Mouse (Mus musculus) midbrain, embryonic 10.5 days (tissue): ENCODE measurements at regions not wholly inside any gene's neighbourhood (a gene's known extent, or its start where the extent isn't known, plus 50 kb on each side); places are given as distances from the start of the nearest gene placed in this dataset.

Source experiments
- DNase-seq: peaks from one replicate; pipeline ENCODE4 v3.0.0-alpha.2; 2017; ENCODE audit warnings: low spot score
- H3K27ac ChIP-seq: fragments of 300-500 bp; sonication (generic); replicated peaks from 2 replicates; pipeline ENCODE4 v1.5.1; 2016; ENCODE audit warnings: mild to moderate bottlenecking
- H3K27me3 ChIP-seq: fragments of 300-500 bp; sonication (generic); 2 replicates; pipeline ENCODE4 v1.6.1; 2016; ENCODE audit warnings: low read depth, mild to moderate bottlenecking; ENCODE audit not compliant: poor library complexity, severe bottlenecking
- H3K36me3 ChIP-seq: fragments of 300-500 bp; sonication (generic); 2 replicates; pipeline ENCODE4 v1.6.1; 2016; ENCODE audit warnings: mild to moderate bottlenecking, moderate library complexity
- H3K4me1 ChIP-seq: fragments of 300-500 bp; sonication (generic); 2 replicates; pipeline ENCODE4 v1.6.1; 2016
- H3K4me3 ChIP-seq: fragments of 300-500 bp; sonication (generic); 2 replicates; pipeline ENCODE4 v1.5.1; 2016; ENCODE audit warnings: mild to moderate bottlenecking, moderate library complexity
- H3K9me3 ChIP-seq: fragments of 300-500 bp; sonication (generic); replicated peaks from 2 replicates; pipeline ENCODE4 v1.6.1; 2016; ENCODE audit warnings: mild to moderate bottlenecking
- WGBS: fragments of 180-500 bp; shearing (Covaris S2); methylation state at CpG from one replicate; pipeline ENCODE4 v1.1.7; 2016; 5-methylcytosine and 5-hydroxymethylcytosine counted together

DNA sequence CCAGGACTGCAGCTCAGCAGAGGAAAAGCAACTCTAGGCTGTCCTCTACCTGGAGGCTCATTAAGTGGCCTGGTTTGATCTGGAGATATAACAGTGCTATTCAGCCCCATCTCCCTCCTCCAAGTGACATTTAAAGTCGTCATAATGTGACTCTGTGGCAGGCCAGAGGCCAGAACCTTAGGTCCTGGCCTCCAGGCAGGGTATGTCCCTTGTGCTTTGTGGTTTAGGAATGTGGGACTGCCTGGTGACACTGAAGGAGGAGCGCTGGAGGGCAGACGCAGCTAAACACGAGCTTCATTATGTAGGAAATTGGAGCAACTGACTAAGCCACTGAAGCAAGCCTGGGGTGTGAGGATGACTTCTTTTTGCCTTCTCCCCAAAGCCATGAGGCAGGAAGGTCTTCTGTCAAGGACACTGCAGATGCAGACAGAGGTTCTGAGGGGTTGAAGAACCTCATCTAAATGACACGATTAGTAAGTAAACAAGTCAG, 290.9 kb upstream of the Id2 start:
- H3K36me3 ChIP-seq = no peaks in the 10 kb centered on the region
- no peak for DNase-seq
- 60% methylated on average over 5 of the region's 5 CpGs for WGBS
- H3K27ac ChIP-seq = no peak overlapping the region; the same call in 1 of the 2 replicates
- H3K9me3 ChIP-seq = no peaks in the 10 kb centered on the region
- no peaks in the 10 kb centered on the region for H3K4me1 ChIP-seq
- H3K27me3 ChIP-seq = no peaks in the 10 kb centered on the region
- H3K4me3 ChIP-seq = no peak overlapping the region

DNA sequence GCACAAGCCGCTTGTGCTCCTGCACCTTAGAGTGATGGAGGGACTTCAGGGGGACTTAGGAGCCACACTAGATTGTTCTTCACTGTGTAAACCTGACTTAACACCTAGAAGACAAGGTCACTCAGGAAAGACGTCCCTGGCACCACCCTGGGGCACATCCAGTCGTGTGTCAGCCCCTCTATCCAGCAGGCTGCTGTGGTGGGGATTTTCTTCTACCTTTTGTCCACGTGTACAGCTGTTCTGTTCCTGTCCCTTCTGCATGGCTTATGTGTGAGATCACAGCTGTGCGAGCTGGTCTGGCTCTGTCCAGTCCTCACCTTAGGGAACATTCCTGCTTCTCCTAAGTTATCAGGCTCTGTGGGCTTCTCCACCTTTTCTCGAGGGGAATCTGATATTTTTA, 286.0 kb upstream of the Id2 start:
- DNase-seq = no peak
- Histone ChIP-seq H3K4me3 (no peak overlapping the region), H3K27me3 (no peaks in the 10 kb centered on the region), H3K27ac (no peak overlapping the region), H3K9me3 (no peaks in the 10 kb centered on the region), H3K4me1 (no peaks in the 10 kb centered on the region), H3K36me3 (no peaks in the 10 kb centered on the region)
- 82% methylated on average over 6 of the region's 6 CpGs for WGBS

DNA sequence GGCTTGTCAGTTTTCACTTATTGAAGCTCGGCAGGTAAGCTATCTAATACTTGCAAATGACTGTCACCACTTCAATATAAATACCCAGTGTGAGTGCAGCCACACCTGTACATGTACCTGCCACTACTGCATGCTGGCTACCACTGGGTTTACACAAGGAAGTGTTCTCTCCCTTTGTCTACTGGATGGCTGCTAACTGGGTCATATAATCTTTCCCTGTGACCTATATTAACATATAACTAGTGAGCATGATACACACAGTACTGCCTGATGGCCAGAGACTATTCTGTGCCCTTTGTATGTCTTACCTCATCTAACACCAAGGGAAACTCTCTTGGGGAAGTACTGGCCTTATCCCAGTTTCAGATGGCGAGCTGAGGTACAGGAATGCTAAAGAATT, 285.5 kb upstream of the Id2 start:
- Histone ChIP-seq H3K4me1 (no peaks in the 10 kb centered on the region), H3K4me3 (no peak overlapping the region), H3K36me3 (no peaks in the 10 kb centered on the region), H3K27me3 (no peaks in the 10 kb centered on the region), H3K9me3 (no peaks in the 10 kb centered on the region), H3K27ac (no peak overlapping the region)
- WGBS = 92% methylated on average over 2 of the region's 2 CpGs
- no peak for DNase-seq

DNA sequence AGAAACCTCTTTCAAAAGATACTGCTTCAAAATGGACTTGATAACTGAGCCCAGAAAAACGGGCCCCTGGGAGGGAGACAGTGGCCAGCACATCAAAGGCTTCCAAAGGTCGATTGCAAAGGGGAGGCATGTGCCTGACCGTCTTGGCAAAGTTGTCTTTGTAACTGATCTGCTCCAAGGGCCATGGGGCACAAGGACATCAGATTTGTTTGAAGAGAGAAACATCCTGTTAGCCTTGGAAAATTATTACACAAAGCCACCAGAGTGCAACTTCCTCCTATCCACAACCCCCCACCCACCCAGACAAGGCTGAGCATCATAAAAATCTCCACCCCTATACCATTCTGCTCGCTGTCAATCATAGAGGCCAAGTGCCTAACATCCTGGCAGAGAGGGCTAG, 284.7 kb upstream of the Id2 start:
- H3K27me3 ChIP-seq = no peaks in the 10 kb centered on the region
- no peak for DNase-seq
- no peaks in the 10 kb centered on the region for H3K4me1 ChIP-seq
- no peaks in the 10 kb centered on the region for H3K9me3 ChIP-seq
- H3K4me3 ChIP-seq = no peak overlapping the region
- no peaks in the 10 kb centered on the region for H3K36me3 ChIP-seq
- WGBS = 65% methylated on average over 4 of the region's 4 CpGs
- H3K27ac ChIP-seq = no peak overlapping the region

DNA sequence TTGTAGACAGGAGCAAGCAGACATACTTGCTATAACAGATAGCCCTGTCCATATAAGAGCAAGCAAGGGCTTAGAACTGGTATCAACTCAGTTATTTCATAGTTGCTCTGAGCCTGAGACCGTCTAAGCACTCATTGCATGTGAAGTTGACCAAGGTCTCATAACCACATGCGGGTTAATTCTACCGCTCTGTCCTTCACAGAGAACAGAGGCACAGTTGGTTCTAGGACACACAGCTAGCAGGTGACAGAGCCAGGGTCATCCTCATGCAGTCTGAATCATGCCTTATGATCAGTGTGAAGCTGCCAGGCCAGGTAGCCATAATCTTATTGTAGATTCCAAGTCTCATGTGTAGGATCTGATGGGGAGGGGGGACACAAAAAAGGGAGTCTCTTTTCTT, 283.1 kb upstream of the Id2 start:
- peaks cover 5% of the 10 kb centered on the region for H3K4me1 ChIP-seq
- no peak overlapping the region for H3K27ac ChIP-seq
- WGBS = 92% methylated on average over 3 of the region's 3 CpGs
- no peak for DNase-seq
- no peaks in the 10 kb centered on the region for H3K9me3 ChIP-seq
- H3K4me3 ChIP-seq = no peak overlapping the region
- no peaks in the 10 kb centered on the region for H3K36me3 ChIP-seq
- H3K27me3 ChIP-seq = no peaks in the 10 kb centered on the region

DNA sequence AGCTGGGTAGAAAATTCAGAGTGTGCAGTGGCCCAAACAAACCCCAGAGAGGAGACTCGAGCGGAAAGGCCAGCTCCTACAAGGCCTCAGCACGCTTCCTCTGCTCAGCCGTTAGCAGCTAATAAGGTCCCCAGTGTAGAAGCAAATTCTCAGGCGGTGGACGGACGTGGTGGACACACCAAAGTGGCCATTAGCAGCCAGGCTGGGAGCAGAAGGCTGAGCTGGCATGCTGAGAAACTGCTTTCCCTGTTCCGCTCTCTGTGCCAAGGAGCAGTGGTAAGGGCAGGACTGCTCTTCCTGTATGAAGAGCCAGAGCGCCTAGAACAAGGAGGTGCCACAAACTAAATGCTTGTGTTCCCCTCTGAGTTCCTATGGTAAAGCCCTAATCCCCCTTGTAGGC, 282.1 kb upstream of the Id2 start:
- H3K36me3 ChIP-seq = no peaks in the 10 kb centered on the region
- DNase-seq = no peak

DNA sequence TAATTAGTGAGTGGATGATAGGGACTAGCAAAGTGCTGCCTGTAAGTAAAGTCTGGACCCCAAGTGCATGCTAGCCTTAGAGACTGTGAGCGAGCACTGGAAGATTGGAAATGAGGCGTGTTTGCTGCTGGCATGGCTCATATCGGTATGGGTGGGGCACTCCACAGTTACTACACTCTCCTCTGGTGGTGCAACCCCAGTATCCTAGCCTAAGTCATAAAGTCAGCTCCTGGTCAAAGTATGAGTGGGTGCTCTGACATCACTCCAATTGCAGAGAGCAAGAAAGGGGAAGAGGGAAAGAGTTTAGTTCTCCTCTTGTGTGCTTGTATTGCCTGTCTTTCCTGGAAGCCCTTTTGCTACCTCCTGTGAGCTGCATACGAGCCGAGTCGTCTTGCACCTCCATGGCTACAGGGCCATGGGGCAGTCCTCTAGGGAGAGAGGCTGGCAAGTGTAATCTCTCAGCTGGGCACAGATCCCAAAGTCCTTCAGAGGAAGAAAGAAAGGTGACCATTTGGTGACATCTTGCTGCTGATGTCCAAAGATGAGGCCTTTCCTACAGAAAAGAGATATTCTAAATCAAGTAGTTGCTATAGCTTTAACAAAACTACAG, 281.2 kb upstream of the Id2 start:
- H3K36me3 ChIP-seq = no peaks in the 10 kb centered on the region
- no peak for DNase-seq
- H3K9me3 ChIP-seq = no peaks in the 10 kb centered on the region
- WGBS = 86% methylated on average over 6 of the region's 6 CpGs
- no peak overlapping the region for H3K27ac ChIP-seq
- H3K4me1 ChIP-seq = peaks cover 5% of the 10 kb centered on the region
- H3K4me3 ChIP-seq = no peak overlapping the region
- H3K27me3 ChIP-seq = no peaks in the 10 kb centered on the region

More for the DNA sequence above, 282.1 kb upstream of the Id2 start:
- H3K27me3 ChIP-seq = no peaks in the 10 kb centered on the region
- H3K9me3 ChIP-seq = no peaks in the 10 kb centered on the region
- 90% methylated on average over 9 of the region's 9 CpGs for WGBS
- no peak overlapping the region for H3K4me3 ChIP-seq
- H3K4me1 ChIP-seq = peaks cover 5% of the 10 kb centered on the region
- no peak overlapping the region for H3K27ac ChIP-seq

DNA sequence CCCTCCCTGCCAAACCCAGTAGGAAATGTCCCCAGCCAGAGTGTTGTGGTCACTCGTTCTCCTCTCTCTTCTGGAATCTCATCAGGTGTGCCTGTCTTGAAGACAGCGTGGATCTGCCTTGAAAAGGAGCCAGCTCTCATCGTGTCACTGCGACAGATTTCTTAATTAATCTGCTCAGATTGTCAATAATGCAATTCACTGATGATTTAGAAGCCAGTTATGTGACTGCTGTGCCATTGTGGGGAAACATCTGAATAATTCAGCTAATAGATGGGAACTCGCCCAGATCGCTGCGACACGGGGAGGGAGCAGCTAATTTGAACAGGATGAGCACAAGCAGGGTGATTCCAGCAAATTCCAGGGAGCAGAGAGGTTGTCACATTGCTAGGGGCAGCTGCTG, 279.5 kb upstream of the Id2 start:
- H3K27me3 ChIP-seq = no peaks in the 10 kb centered on the region
- H3K27ac ChIP-seq = no peak overlapping the region
- no peak for DNase-seq
- WGBS = 67% methylated on average over 8 of the region's 8 CpGs
- no peaks in the 10 kb centered on the region for H3K9me3 ChIP-seq
- no peaks in the 10 kb centered on the region for H3K36me3 ChIP-seq
- H3K4me1 ChIP-seq = peaks cover 5% of the 10 kb centered on the region
- H3K4me3 ChIP-seq = no peak overlapping the region

DNA sequence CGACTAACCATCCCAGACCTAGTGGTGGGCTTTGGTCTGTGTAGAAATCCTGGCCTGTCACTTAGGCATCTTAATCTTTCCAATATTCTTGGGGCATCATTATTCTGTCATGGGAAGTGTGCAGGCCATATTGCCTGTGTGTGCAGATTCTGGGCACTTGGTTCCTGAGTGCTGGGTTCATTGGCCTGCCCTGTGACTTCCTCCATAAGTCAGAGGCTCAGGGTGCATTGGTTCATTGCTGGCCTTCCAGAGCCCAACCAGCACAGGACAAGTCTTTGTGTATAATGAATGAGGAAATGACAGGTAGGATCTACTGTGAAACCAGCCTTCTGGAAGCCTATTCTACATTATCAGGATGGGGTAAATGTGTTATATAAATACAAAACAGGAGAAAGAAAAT, 270.6 kb upstream of the Id2 start:
- H3K4me3 ChIP-seq = no peak overlapping the region
- peaks cover 5% of the 10 kb centered on the region; the same call in 1 of the 2 replicates for H3K4me1 ChIP-seq
- no peaks in the 10 kb centered on the region for H3K36me3 ChIP-seq
- WGBS = 89% methylated on average over 1 of the region's 1 CpGs
- no peak overlapping the region for H3K27ac ChIP-seq
- no peaks in the 10 kb centered on the region for H3K9me3 ChIP-seq
- H3K27me3 ChIP-seq = no peaks in the 10 kb centered on the region
- no peak for DNase-seq

DNA sequence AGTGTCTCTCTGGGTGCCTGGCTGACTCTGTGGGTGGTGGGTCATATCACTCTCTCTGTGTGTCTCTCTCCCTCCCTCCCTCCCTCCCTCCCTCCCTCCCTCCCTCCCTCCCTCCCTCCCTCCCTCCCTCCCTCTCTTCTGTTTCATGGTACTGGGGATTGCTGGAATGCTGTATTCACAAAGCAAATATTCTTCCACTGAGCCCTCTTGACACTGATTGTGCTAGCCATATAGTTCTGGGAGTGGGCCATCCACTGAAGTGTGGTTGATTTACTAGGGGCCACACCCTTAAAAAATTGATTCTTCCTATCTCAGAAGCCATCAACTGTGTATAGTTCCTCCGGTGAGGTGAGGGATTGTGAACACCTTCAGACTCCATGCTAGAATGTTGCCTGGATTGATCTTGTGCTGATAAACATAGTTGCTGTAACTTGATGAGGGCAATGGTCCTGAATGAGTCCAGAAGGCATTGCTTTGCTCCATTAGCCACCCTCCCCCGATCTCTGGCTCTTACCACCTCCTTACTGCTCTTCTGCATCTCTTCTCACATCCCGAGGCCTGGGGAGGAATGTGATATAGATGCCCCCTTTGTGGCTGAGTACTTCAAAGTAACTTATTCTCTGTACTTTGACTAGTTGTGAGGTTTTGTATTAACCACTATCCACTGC, 268.8 kb upstream of the Id2 start:
- H3K4me1 ChIP-seq = peaks cover 5% of the 10 kb centered on the region; the same call in 1 of the 2 replicates
- no peak for DNase-seq
- H3K27ac ChIP-seq = no peak overlapping the region
- no peaks in the 10 kb centered on the region for H3K9me3 ChIP-seq
- H3K36me3 ChIP-seq = no peaks in the 10 kb centered on the region
- no peaks in the 10 kb centered on the region for H3K27me3 ChIP-seq
- H3K4me3 ChIP-seq = no peak overlapping the region
- WGBS = 74% methylated on average over 3 of the region's 3 CpGs

DNA sequence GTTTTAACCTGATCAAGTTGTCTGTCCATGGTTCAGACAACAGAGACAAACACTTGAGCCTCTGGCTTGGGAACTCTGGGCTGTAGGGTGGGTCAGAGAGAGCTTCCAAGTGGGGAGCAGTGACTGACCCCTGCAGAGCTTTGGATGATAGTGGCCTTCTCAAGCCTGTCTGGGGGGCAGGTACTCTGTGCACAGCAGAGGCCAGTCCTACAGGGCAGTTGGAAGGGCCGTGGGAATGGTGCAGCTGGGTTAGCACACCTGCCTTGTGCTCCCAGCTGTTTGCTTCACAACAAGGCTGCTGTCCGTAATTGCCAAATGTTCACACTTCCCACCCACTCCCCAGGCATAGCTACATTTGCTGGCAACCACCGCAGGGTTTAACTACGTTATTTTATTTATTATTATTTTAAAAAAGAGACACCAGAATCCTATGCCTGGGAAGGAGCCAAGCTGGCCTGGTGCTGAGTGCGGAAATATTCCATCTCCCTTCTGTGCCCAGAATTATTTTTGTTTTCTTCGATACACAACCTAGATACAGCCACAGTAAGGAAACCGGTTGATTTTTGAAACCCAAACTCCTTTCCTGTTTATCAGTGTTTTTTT, 268.1 kb upstream of the Id2 start:
- WGBS = 70% methylated on average over 7 of the region's 7 CpGs
- DNase-seq = no peak
- no peaks in the 10 kb centered on the region for H3K36me3 ChIP-seq

DNA sequence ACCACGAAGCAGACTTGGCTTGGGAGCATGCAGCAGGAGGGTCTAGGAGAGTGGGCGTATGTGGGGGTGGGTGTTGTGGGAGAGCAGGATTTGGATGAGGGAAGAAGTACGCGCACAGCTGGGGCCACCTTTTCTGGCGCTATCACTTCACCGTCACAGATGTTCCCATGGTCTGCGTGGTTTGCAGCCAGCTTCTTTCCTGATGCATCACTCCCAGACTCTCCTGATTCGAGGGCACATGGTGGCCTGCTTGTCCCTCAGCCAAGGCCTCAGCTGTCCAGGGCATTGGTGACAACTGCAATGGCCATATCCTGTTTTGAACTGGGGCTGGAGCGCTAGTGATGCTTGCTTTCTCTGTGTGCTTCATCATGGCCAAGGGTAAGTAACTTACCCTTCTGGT, 266.9 kb upstream of the Id2 start:
- H3K27ac ChIP-seq = no peak overlapping the region
- H3K4me3 ChIP-seq = no peak overlapping the region
- no peaks in the 10 kb centered on the region for H3K27me3 ChIP-seq
- 91% methylated on average over 9 of the region's 9 CpGs for WGBS
- H3K4me1 ChIP-seq = peaks cover 2% of the 10 kb centered on the region; the same call in 1 of the 2 replicates
- no peaks in the 10 kb centered on the region for H3K36me3 ChIP-seq
- H3K9me3 ChIP-seq = no peaks in the 10 kb centered on the region
- DNase-seq = no peak

More for the DNA sequence above, 268.1 kb upstream of the Id2 start:
- Histone ChIP-seq H3K9me3 (no peaks in the 10 kb centered on the region), H3K4me3 (no peak overlapping the region), H3K4me1 (peaks cover 2% of the 10 kb centered on the region; the same call in 1 of the 2 replicates), H3K27me3 (no peaks in the 10 kb centered on the region), H3K27ac (0 out of 2 replicates have a peak overlapping the region, but pooled peaks have one; percentile 42)

DNA sequence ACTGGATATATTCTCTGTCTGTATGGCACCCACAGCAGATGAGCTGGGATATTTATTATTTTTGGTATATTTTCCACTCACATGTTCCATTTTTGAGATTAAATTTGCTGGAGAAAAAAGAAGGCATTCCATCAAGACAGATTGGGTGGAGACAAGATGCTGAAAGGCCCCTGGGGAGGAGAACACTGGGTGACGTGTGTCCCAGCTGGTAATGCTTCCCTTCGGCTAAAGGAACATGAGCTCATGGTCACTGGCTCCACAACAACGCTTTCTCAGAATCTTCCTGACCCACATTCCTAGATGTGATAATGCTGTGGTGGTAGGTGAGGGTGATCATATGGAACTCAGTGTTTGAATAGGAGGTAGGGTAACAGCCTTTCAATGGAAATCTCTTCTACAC, 266.4 kb upstream of the Id2 start:
- H3K9me3 ChIP-seq = no peaks in the 10 kb centered on the region
- peaks cover 2% of the 10 kb centered on the region; the same call in 1 of the 2 replicates for H3K4me1 ChIP-seq
- H3K4me3 ChIP-seq = no peak overlapping the region
- H3K27ac ChIP-seq = no peak overlapping the region
- no peaks in the 10 kb centered on the region for H3K27me3 ChIP-seq
- no peak for DNase-seq
- 88% methylated on average over 3 of the region's 3 CpGs for WGBS
- H3K36me3 ChIP-seq = no peaks in the 10 kb centered on the region
